Mouse (Mus musculus) myocyte (in vitro differentiated cells): ENCODE results near the gene Cxcl9.

Experiments used
- MYOD1 ChIP-seq, 3 experiments: IDR thresholded peaks; one replicate each; pipeline ENCODE4 v1.6.1; 2011; ENCODE audit warnings: control low read depth in 2 of 3, low read depth in 2 of 3, mild to moderate bottlenecking in 2 of 3, moderate library complexity in 1 of 3; ENCODE audit not compliant: insufficient read length in 2 of 3, control insufficient read depth in 1 of 3
- MYOG ChIP-seq, 3 experiments: IDR thresholded peaks; one replicate each; pipeline ENCODE4 v1.6.1; 2011; ENCODE audit warnings: control low read depth in 2 of 3, low read depth in 2 of 3, mild to moderate bottlenecking in 2 of 3; ENCODE audit not compliant: insufficient read length in 2 of 3, control insufficient read depth in 1 of 3, insufficient read depth in 1 of 3
- POLR2A ChIP-seq: IDR thresholded peaks from one replicate; pipeline ENCODE4 v1.6.1; 2011; ENCODE audit warnings: low read depth, mild to moderate bottlenecking, control low read depth, moderate library complexity; ENCODE audit not compliant: insufficient read length
- POLR2AphosphoS2 ChIP-seq: IDR thresholded peaks from one replicate; pipeline ENCODE4 v1.6.1; 2011; ENCODE audit warnings: low read depth, control low read depth; ENCODE audit not compliant: insufficient read length
- SRF ChIP-seq: IDR thresholded peaks from one replicate; pipeline ENCODE4 v1.6.1; 2011; ENCODE audit warnings: low read depth; ENCODE audit not compliant: control insufficient read depth, insufficient read length
- TCF12 ChIP-seq: IDR thresholded peaks from one replicate; pipeline ENCODE4 v1.6.1; 2011; ENCODE audit warnings: mild to moderate bottlenecking, control low read depth; ENCODE audit not compliant: poor library complexity, insufficient read depth, severe bottlenecking
- USF1 ChIP-seq: IDR thresholded peaks from one replicate; pipeline ENCODE4 v1.6.1; 2011; ENCODE audit warnings: low read depth, mild to moderate bottlenecking, control low read depth, moderate library complexity

DNA sequence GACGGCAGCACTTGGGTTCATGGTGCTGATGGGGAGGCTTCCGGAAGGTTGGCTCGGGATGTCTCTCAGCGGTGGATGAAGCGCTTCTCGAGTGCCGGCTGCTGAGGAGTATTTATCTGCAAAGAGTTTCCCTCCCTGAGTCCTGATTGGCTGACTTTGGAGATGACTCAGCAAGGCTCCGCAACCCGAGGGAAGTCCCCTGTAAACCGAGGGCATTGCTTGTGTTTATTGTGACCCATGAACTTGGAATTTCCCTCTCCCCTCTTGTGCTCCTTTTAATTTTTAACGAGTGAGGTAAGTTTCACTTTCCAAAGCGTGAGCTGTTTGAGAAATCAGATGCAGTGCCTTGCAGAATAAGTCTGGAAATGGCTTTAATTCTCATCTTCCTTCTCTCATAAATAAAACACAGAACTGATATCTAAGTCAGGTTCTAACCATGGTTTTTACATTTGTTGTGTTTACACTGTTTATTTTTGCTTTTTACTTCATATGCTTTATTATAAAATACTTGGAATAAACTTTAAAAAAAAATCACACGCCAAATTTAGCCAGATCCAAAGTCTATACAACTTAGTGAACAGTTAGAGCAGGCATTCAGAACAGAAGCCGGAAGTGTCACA lies 21.0 kb upstream of the Cxcl9 start, which contains the start of gene Cxcl10:
- no peak for TF ChIP-seq SRF
- TF ChIP-seq USF1 = no peak
- TF ChIP-seq MYOD1 (IDR thresholded peaks at IDR 0.05; ENCODE audit: control insufficient read depth in 1 of 3, insufficient read length in 2 of 3, low read depth in 2 of 3) = no peak
- TF ChIP-seq POLR2A = no peak
- no peak for TF ChIP-seq TCF12
- TF ChIP-seq MYOG (IDR thresholded peaks at IDR 0.05; ENCODE audit: control insufficient read depth in 1 of 3, insufficient read depth in 1 of 3, insufficient read length in 2 of 3, low read depth in 2 of 3) = no peak
- no peak for TF ChIP-seq POLR2AphosphoS2
